Mouse (Mus musculus) heart, postnatal 0 days (tissue): ENCODE data around the gene Dynlrb1.

Experiments used
- CTCF ChIP-seq: IDR thresholded peaks from 2 replicates; pipeline ENCODE4 v1.5.1; 2016; ENCODE audit warnings: antibody characterized with exemption, control low read depth, low read depth
- EP300 ChIP-seq: IDR thresholded peaks from 2 replicates; pipeline ENCODE4 v1.6.1; 2016; ENCODE audit warnings: antibody characterized with exemption, low read depth

DNA sequence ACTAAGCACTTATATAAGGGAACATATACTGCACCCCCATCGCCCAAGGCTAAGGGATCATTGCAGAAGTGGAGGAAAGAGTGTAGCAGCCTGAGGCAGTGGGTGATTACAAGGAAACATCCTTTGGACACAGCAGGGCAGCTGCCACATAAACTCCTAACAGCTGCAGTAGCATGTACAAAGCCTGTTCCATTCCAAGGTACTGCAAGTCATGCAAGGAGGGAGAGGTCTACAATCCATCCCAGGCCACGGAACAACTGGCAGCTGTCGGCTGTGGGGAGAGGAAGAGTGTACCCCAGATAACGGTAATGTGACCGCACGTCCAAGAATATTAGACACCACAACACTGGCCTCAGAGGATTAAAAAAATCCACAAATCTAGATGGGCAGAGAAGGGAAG is 29.2 kb downstream of the Dynlrb1 start:
- TF ChIP-seq CTCF (no peak), EP300 (no peak)
